Mouse (Mus musculus): ENCODE measurements at regions not wholly inside any gene's neighbourhood (a gene's known extent, or its start where the extent isn't known, plus 50 kb on each side); places are given as distances from the start of the nearest gene placed in this dataset.

- no peak overlapping the region for H3K4me3 ChIP-seq (ENCODE audit: insufficient read depth, poor library complexity, severe bottlenecking)
- no peaks in the 10 kb centered on the region for H3K79me2 ChIP-seq (ENCODE audit: control insufficient read depth, insufficient read depth)
- no peaks in the 10 kb centered on the region for H3K79me3 ChIP-seq (ENCODE audit: low read depth)
- no peak overlapping the region for H3ac ChIP-seq (ENCODE audit: control insufficient read depth, insufficient read length, low read depth)
- H3K27me3 ChIP-seq (ENCODE audit: control insufficient read depth, insufficient read depth, insufficient read length) = no peaks in the 10 kb centered on the region
- H3K36me3 ChIP-seq (ENCODE audit: control insufficient read depth, insufficient read depth) = no peaks in the 10 kb centered on the region
- no peak for TF ChIP-seq MYOD1 (IDR thresholded peaks at IDR 0.05; ENCODE audit: control insufficient read depth, insufficient read length, low read depth)
- TF ChIP-seq USF1 (IDR thresholded peaks at IDR 0.05; ENCODE audit: low read depth) = no peak
- TF ChIP-seq CTCF (IDR thresholded peaks at IDR 0.05; ENCODE audit: control insufficient read depth, insufficient read depth, insufficient read length) = no peak
- no peak for TF ChIP-seq CEBPB (IDR thresholded peaks at IDR 0.05; ENCODE audit: low read depth)
- TF ChIP-seq FOSL1 (IDR thresholded peaks at IDR 0.05; ENCODE audit: insufficient read depth, low read length, poor library complexity, severe bottlenecking) = no peak
- TF ChIP-seq MAX (IDR thresholded peaks at IDR 0.05) = no peak
- TF ChIP-seq MYOG (IDR thresholded peaks at IDR 0.05; ENCODE audit: control insufficient read depth, extremely low read depth, insufficient read length) = no peak
These were observed 180.3 kb upstream of the Lrig3 start for GRCm38 (mm10) chr10:125785448-125786196.

GRCm38 (mm10) chr10:125786197-125786879 lies 179.6 kb upstream of the Lrig3 start:
- H3ac ChIP-seq (ENCODE audit: control insufficient read depth, insufficient read length, low read depth) = no peak overlapping the region
- no peaks in the 10 kb centered on the region for H3K27me3 ChIP-seq (ENCODE audit: control insufficient read depth, insufficient read depth, insufficient read length)
- no peak for TF ChIP-seq CEBPB (IDR thresholded peaks at IDR 0.05; ENCODE audit: low read depth)
- TF ChIP-seq CTCF (IDR thresholded peaks at IDR 0.05; ENCODE audit: control insufficient read depth, insufficient read depth, insufficient read length) = no peak
- H3K36me3 ChIP-seq (ENCODE audit: control insufficient read depth, insufficient read depth) = no peaks in the 10 kb centered on the region
- no peak overlapping the region for H3K4me3 ChIP-seq (ENCODE audit: insufficient read depth, poor library complexity, severe bottlenecking)
- H3K79me3 ChIP-seq (ENCODE audit: low read depth) = no peaks in the 10 kb centered on the region
- no peaks in the 10 kb centered on the region for H3K79me2 ChIP-seq (ENCODE audit: control insufficient read depth, insufficient read depth)

- H3K4me3 ChIP-seq (ENCODE audit: insufficient read depth, poor library complexity, severe bottlenecking) = no peak overlapping the region
- no peaks in the 10 kb centered on the region for H3K79me2 ChIP-seq (ENCODE audit: control insufficient read depth, insufficient read depth)
These were observed 179.1 kb upstream of the Lrig3 start for GRCm38 (mm10) chr10:125786880-125787337.

DNA sequence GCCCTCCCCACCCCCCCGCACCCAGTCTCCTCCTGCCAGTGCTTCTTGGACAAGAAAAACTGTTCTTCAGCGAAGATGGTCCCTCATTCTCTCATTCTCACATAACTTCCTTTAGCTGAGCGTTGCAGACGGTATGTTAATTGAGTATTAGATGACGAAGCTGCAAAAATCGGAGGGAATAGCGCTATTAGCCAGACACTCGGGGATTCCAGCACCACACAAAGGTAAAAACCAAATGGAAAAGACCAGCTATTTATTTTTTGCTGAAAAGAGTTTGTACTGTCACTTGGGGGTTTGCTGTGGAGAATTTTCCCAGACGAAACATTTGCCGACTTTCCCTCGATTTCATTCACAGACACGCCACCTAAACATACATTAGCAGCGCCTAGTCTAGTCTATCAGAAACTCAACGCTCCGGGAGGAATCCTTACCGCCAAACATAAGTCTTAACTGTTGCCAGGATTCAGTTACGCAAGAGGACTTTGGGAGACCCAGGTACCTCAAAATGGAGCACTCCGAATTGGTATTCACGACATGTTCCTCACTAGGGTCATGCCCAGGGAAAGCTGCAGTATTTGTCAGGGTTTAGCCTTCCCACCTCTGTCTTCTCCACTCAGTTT lies 178.4 kb upstream of the Lrig3 start:
- no peaks in the 10 kb centered on the region for H3K36me3 ChIP-seq (ENCODE audit: control insufficient read depth, insufficient read depth)
- no peak for TF ChIP-seq MYOD1 (IDR thresholded peaks at IDR 0.05; ENCODE audit: control insufficient read depth, insufficient read length, low read depth)
- no peak for TF ChIP-seq CEBPB (IDR thresholded peaks at IDR 0.05; ENCODE audit: low read depth)
- TF ChIP-seq MYOG (IDR thresholded peaks at IDR 0.05; ENCODE audit: control insufficient read depth, extremely low read depth, insufficient read length) = no peak
- no peak for TF ChIP-seq FOSL1 (IDR thresholded peaks at IDR 0.05; ENCODE audit: insufficient read depth, low read length, poor library complexity, severe bottlenecking)
- TF ChIP-seq CTCF (IDR thresholded peaks at IDR 0.05; ENCODE audit: control insufficient read depth, insufficient read depth, insufficient read length) = no peak
- TF ChIP-seq USF1 (IDR thresholded peaks at IDR 0.05; ENCODE audit: low read depth) = no peak
- no peak for TF ChIP-seq MAX (IDR thresholded peaks at IDR 0.05)
- H3K27me3 ChIP-seq (ENCODE audit: control insufficient read depth, insufficient read depth, insufficient read length) = no peaks in the 10 kb centered on the region
- no peaks in the 10 kb centered on the region for H3K79me2 ChIP-seq (ENCODE audit: control insufficient read depth, insufficient read depth)
- H3K79me3 ChIP-seq (ENCODE audit: low read depth) = no peaks in the 10 kb centered on the region
- no peak overlapping the region for H3ac ChIP-seq (ENCODE audit: control insufficient read depth, insufficient read length, low read depth)
- no peak overlapping the region for H3K4me3 ChIP-seq (ENCODE audit: insufficient read depth, poor library complexity, severe bottlenecking)

More at GRCm38 (mm10) chr10:125786880-125787337, 179.1 kb upstream of the Lrig3 start:
- Histone ChIP-seq H3ac (ENCODE audit: control insufficient read depth, insufficient read length, low read depth) (no peak overlapping the region), H3K27me3 (ENCODE audit: control insufficient read depth, insufficient read depth, insufficient read length) (no peaks in the 10 kb centered on the region), H3K36me3 (ENCODE audit: control insufficient read depth, insufficient read depth) (no peaks in the 10 kb centered on the region), H3K79me3 (ENCODE audit: low read depth) (no peaks in the 10 kb centered on the region)
- TF ChIP-seq MYOD1 (IDR thresholded peaks at IDR 0.05; ENCODE audit: control insufficient read depth, insufficient read length, low read depth) (no peak), MAX (IDR thresholded peaks at IDR 0.05) (no peak), CEBPB (IDR thresholded peaks at IDR 0.05; ENCODE audit: low read depth) (no peak), USF1 (IDR thresholded peaks at IDR 0.05; ENCODE audit: low read depth) (no peak), FOSL1 (IDR thresholded peaks at IDR 0.05; ENCODE audit: insufficient read depth, low read length, poor library complexity, severe bottlenecking) (no peak)

DNA sequence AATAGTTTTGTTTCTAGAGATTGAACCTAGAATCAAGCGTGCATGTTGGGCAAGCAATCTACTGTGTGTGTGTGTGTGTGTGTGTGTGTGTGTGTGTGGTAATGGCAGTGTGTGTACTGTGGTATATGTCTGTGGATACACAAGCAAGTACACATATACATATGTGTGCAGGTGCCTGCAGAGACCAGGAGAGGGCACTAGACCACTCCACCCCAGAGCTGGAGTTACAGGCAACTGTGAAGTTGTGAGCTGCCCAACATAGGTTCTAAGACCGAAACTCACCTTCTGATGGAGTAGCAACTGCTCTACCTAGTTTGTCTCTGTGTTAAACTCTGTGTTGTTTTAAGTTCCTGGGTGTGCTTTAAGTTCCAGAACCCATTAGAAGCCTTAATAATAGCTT lies 177.7 kb upstream of the Lrig3 start:
- H3K79me2 ChIP-seq (ENCODE audit: control insufficient read depth, insufficient read depth) = no peaks in the 10 kb centered on the region
- no peaks in the 10 kb centered on the region for H3K79me3 ChIP-seq (ENCODE audit: low read depth)
- H3ac ChIP-seq (ENCODE audit: control insufficient read depth, insufficient read length, low read depth) = no peak overlapping the region
- no peaks in the 10 kb centered on the region for H3K27me3 ChIP-seq (ENCODE audit: control insufficient read depth, insufficient read depth, insufficient read length)
- H3K4me3 ChIP-seq (ENCODE audit: insufficient read depth, poor library complexity, severe bottlenecking) = no peak overlapping the region
- TF ChIP-seq USF1 (IDR thresholded peaks at IDR 0.05; ENCODE audit: low read depth) (no peak), MAX (IDR thresholded peaks at IDR 0.05) (no peak), CTCF (IDR thresholded peaks at IDR 0.05; ENCODE audit: control insufficient read depth, insufficient read depth, insufficient read length) (no peak), FOSL1 (IDR thresholded peaks at IDR 0.05; ENCODE audit: insufficient read depth, low read length, poor library complexity, severe bottlenecking) (no peak), MYOG (IDR thresholded peaks at IDR 0.05; ENCODE audit: control insufficient read depth, extremely low read depth, insufficient read length) (no peak), CEBPB (IDR thresholded peaks at IDR 0.05; ENCODE audit: low read depth) (no peak), MYOD1 (IDR thresholded peaks at IDR 0.05; ENCODE audit: control insufficient read depth, insufficient read length, low read depth) (no peak)
- H3K36me3 ChIP-seq (ENCODE audit: control insufficient read depth, insufficient read depth) = no peaks in the 10 kb centered on the region

Data from C2C12 (cell line).